Mouse (Mus musculus): Measurements from ENCODE around the gene Sec16a.

DNA sequence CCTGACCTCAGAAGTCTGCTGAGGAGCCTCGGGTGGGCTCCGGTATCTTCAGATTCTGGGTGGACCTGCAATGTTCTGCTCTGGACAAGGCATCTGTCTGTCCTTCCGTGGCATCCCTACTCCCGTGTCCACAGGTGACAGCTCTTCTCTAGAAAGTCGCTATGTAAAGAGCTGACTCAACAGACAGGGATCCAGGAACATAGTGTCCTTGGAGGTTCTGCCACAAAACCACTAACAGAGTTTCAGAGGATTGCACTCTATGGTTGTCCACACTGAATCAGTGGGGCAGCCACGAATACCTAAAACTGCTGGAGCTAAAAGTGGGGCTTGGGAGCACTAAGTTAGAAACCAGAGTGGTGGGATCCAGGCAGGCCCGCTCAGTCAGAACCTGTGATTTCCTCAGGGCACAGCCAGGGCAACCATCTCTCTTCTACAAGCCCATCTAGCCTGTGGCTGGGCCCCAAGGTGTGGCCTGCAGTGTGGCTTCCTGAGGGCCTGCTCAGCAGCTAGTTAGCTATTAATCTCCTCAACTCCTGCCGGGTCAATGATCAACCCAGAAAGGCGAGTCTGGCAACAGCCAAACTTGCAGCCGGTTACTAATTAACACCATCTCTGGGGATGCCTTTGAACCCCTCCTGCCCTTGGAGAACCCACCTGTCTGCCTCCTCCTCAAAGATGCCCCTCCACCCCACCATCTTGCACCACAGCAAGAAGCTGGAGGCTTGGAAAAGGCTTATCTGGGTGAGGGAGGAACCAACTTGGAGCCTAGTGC, 36.9 kb upstream of the Sec16a start:
- TF ChIP-seq CTCF (conservative IDR thresholded peaks at IDR 0.05; ENCODE audit: low read length) (no peak), POU5F1 (IDR thresholded peaks at IDR 0.05; ENCODE audit: borderline replicate concordance, low read length) (no peak), NANOG (IDR thresholded peaks at IDR 0.05; ENCODE audit: borderline replicate concordance, low read length) (no peak)

All from E14TG2a.4 (cell line).